Mouse (Mus musculus) layer of hippocampus, adult 11-12 months (tissue): ENCODE measurements around the gene Ick.
A peak's percentile ranks its signal among the peaks of the same experiment; 100 is the strongest.
"Not testable (repeated sequence)": the region's sequence is repeated elsewhere in the genome, so short reads cannot be mapped to it uniquely, and the experiment has no call there.

Source experiments
- DNase-seq: peaks from one replicate; pipeline ENCODE4 v3.0.0; 2022; ENCODE audit warnings: low spot score

Ick gene

GRCm38 (mm10) chr9:78108796-78109239, at the start of gene Ick, which contains the start of gene Fbxo9:
Ick (plus strand) TSS chr9:78109192.
Fbxo9 (minus strand) TSS chr9:78109065.
- DNase-seq: peak; percentile 93

- DNase-seq: no peak
These were observed 49.4 kb upstream of the Ick start for GRCm38 (mm10) chr9:78059525-78060120.

- no peak for DNase-seq
These were observed 46.6 kb upstream of the Ick start for GRCm38 (mm10) chr9:78062392-78062791.

GRCm38 (mm10) chr9:78064121-78064520, 44.9 kb upstream of the Ick start:
- no peak for DNase-seq

GRCm38 (mm10) chr9:78070496-78070895, 38.5 kb upstream of the Ick start:
- DNase-seq: no peak

GRCm38 (mm10) chr9:78071626-78072025, 37.4 kb upstream of the Ick start:
- DNase-seq: no peak

- DNase-seq: not testable (repeated sequence)
These were observed 35.7 kb upstream of the Ick start for GRCm38 (mm10) chr9:78073291-78073690.

- no peak for DNase-seq
These were observed 35.2 kb upstream of the Ick start for GRCm38 (mm10) chr9:78073713-78074340.

GRCm38 (mm10) chr9:78075256-78075655, 33.7 kb upstream of the Ick start:
- DNase-seq: no peak

GRCm38 (mm10) chr9:78078240-78078639, 30.8 kb upstream of the Ick start:
- DNase-seq: no peak

GRCm38 (mm10) chr9:78081835-78082234, 27.2 kb upstream of the Ick start:
- DNase-seq: no peak

- no peak for DNase-seq
These were observed 24.7 kb upstream of the Ick start for GRCm38 (mm10) chr9:78084341-78084740.

GRCm38 (mm10) chr9:78085722-78086287, 23.2 kb upstream of the Ick start:
- DNase-seq: no peak

- no peak for DNase-seq
These were observed 21.2 kb upstream of the Ick start for GRCm38 (mm10) chr9:78087751-78088150.

GRCm38 (mm10) chr9:78088521-78088920, 20.5 kb upstream of the Ick start:
- DNase-seq: no peak

- no peak for DNase-seq
These were observed 20.0 kb upstream of the Ick start for GRCm38 (mm10) chr9:78088971-78089370.

GRCm38 (mm10) chr9:78089906-78090305, 19.1 kb upstream of the Ick start:
- DNase-seq: no peak

GRCm38 (mm10) chr9:78090596-78090995, 18.4 kb upstream of the Ick start:
- DNase-seq: no peak

- no peak for DNase-seq
These were observed 13.3 kb upstream of the Ick start for GRCm38 (mm10) chr9:78095686-78096085.

GRCm38 (mm10) chr9:78096376-78096775, 12.6 kb upstream of the Ick start:
- DNase-seq: no peak

GRCm38 (mm10) chr9:78100956-78101355, 8.0 kb upstream of the Ick start:
- DNase-seq: no peak

- DNase-seq: no peak
These were observed 7.6 kb upstream of the Ick start for GRCm38 (mm10) chr9:78101431-78101830.

- DNase-seq: no peak
These were observed 4.9 kb upstream of the Ick start for GRCm38 (mm10) chr9:78103965-78104560.
